Mouse (Mus musculus): ENCODE data around the gene Cdkn1b. TPM values are rescaled to one million over a fixed set of nuclear protein-coding genes. Genes with fewer than 3 reads are reported as not detected.

Cdkn1b gene
- polyA plus RNA-seq (2021; fragmentation: Nextera tagmentation) = 28.9 and 43.6 TPM in 2 replicates
- long read RNA-seq, experiment 1, full-length matches to known transcripts = 35 of 62 reads
- long read RNA-seq, experiment 1, partial matches to known transcripts = 0 of 62 reads
- long read RNA-seq, experiment 1, other reads (novel, unspliced or antisense) = 27 of 62 reads
- long read RNA-seq, experiment 2, full-length matches to known transcripts = 9 of 9 reads
- long read RNA-seq, experiment 2, partial matches to known transcripts = 0 of 9 reads
- long read RNA-seq, experiment 2, other reads (novel, unspliced or antisense) = 0 of 9 reads

GRCm38 (mm10) chr6:134920190-134921013 is at the start of gene Cdkn1b:
Gene Cdkn1b (plus strand): TSS chr6:134920401.

GRCm38 (mm10) chr6:134898095-134898965 is 21.9 kb upstream of the Cdkn1b start, which contains the start of gene Gpr19:
Gene Gpr19 (minus strand): TSS chr6:134898578.

Other genes starting within 250 kb of the Cdkn1b start
- gene Dusp16, start 127.8 kb upstream of the Cdkn1b start, polyA plus RNA-seq (2021; fragmentation: Nextera tagmentation) = 2.7 TPM in 2 replicates
- 21.1 and 29.9 TPM in 2 replicates for gene Crebl2, start 90.2 kb upstream of the Cdkn1b start, polyA plus RNA-seq (2021; fragmentation: Nextera tagmentation)
- 26.1 and 30.7 TPM in 2 replicates for gene Gpr19, start 21.8 kb upstream of the Cdkn1b start, polyA plus RNA-seq (2021; fragmentation: Nextera tagmentation)
- gene Apold1, start 61.3 kb downstream of the Cdkn1b start, polyA plus RNA-seq (2021; fragmentation: Nextera tagmentation) = 1.4 and 1.7 TPM in 2 replicates
- 30.0 and 30.7 TPM in 2 replicates for gene Ddx47, start 91.2 kb downstream of the Cdkn1b start, polyA plus RNA-seq (2021; fragmentation: Nextera tagmentation)
- 0.06 and 0.13 TPM in 2 replicates for gene Gprc5a, start 145.2 kb downstream of the Cdkn1b start, polyA plus RNA-seq (2021; fragmentation: Nextera tagmentation)
- 0.18 TPM in 2 replicates for gene Gprc5d, start 197.9 kb downstream of the Cdkn1b start, polyA plus RNA-seq (2021; fragmentation: Nextera tagmentation)

Data from layer of hippocampus, adult 6 months (tissue).